Mouse (Mus musculus) thymus, postnatal 0 days (tissue): ENCODE measurements around the gene Kmt2a. TPM values are rescaled to one million over a fixed set of nuclear protein-coding genes. Genes with fewer than 3 reads are reported as not detected.

Experiments used
- DNase-seq: peaks from one replicate; pipeline ENCODE4 v3.0.0-alpha.2; 2015; ENCODE audit warnings: low spot score
- polyA plus RNA-seq: library from polyadenylated mRNA; unstranded; fragments of >200 nt; fragmentation: Nextera tagmentation; extraction: Ambion mirVana; gene quantifications from 2 replicates; pipeline ENCODE4 v1.2.1, GENCODE M21; 2015

Kmt2a gene
- 13.1 and 20.1 TPM in 2 replicates for polyA plus RNA-seq

GRCm38 (mm10) chr9:44881221-44881871 is at the start of gene Kmt2a:
Gene Kmt2a (minus strand): TSS chr9:44881296.
- peak; percentile 97 for DNase-seq

DNA sequence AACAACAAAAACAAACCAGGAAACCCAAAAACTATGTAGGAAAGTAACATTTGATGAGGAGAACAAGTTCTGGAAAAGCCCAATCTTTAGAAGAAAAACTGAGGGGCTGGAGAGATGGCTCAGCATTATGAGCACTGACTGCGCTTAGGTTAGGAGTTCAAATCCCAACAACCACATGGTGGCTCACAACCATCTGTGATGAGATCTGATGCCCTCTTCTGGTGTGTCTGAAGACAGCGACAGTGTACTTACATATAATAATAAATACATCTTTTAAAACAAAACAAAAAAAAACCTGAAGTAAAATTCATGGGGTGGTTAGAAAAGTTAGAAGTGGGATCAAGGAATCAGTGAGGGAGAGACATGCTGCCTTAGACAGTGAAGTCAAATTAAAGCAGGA is 40.4 kb upstream of the Kmt2a start:
- no peak for DNase-seq

DNA sequence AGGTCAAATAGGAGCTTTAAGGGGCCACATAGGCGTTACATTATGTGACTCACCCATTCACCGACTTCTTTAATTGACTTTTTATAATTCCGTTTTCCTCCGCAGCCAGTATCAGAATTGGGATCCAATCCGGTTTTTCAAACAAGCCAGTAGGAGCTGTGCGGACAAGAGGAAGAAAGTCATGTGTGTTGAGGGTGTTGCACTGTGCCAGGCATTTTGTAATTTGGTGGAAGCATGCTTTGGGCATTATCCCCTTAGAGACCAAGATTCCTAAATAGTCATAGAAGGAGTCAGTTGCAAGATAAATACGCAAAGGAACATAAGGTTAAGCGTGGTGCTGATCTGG is 40.0 kb upstream of the Kmt2a start:
- DNase-seq: no peak

- DNase-seq: peak; percentile 93
Measured at GRCm38 (mm10) chr9:44920374-44921122, 39.5 kb upstream of the Kmt2a start, which contains the start of gene Atp5l. Gene Atp5l (minus strand): TSS chr9:44920742.

- DNase-seq: no peak
Measured at GRCm38 (mm10) chr9:44919606-44920005, 38.5 kb upstream of the Kmt2a start.

GRCm38 (mm10) chr9:44916196-44916595 is 35.1 kb upstream of the Kmt2a start:
- peak; percentile 71 for DNase-seq

GRCm38 (mm10) chr9:44914706-44915105 is 33.6 kb upstream of the Kmt2a start:
- no peak for DNase-seq

- no peak for DNase-seq
Measured at GRCm38 (mm10) chr9:44911365-44911764, 30.3 kb upstream of the Kmt2a start.

GRCm38 (mm10) chr9:44905620-44906019 is 24.5 kb upstream of the Kmt2a start:
- no peak for DNase-seq

DNA sequence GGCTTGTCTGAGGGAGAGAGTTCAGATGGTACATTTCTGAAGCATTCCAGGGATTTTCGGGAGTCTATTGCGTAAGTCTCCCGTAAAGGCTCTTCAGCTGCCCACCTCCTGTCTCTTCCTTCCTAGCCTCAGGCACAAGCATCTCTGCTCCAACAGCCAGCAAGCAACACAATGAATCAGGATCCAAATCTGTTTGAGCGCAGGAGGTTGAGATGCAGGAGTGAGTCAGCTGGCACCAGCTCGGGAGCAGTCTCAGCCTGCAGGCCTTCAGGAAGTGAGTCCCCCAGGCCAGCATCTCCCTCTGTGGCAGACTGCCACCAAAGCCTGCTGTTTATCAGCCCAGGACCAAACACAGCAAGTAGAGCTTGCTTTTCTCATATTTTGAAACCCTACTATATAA is 23.9 kb upstream of the Kmt2a start:
- no peak for DNase-seq

DNA sequence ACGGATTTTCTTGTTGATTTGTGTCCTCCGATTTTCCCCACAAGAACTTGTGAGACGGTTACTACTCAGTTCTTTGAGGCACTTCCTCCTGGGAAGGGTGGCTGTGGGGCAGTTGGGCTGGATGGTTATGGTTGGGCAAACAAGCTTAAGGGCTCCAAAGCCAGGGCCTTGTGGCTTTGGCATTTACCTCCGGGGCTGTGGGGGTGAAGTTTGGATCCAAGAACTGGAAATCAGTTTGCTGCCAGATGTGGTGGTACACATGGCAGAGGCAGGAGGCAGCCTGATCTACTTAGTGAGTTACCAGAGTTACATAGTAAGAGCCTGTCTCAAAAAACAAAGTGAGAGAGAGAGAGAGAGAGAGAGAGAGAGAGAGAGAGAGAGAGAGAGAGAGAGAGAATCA is 22.8 kb upstream of the Kmt2a start:
- no peak for DNase-seq

GRCm38 (mm10) chr9:44900402-44900801 is 19.3 kb upstream of the Kmt2a start:
- DNase-seq: no peak

GRCm38 (mm10) chr9:44899716-44900115 is 18.6 kb upstream of the Kmt2a start:
- no peak for DNase-seq

GRCm38 (mm10) chr9:44897024-44897423 is 15.9 kb upstream of the Kmt2a start:
- DNase-seq: no peak

DNA sequence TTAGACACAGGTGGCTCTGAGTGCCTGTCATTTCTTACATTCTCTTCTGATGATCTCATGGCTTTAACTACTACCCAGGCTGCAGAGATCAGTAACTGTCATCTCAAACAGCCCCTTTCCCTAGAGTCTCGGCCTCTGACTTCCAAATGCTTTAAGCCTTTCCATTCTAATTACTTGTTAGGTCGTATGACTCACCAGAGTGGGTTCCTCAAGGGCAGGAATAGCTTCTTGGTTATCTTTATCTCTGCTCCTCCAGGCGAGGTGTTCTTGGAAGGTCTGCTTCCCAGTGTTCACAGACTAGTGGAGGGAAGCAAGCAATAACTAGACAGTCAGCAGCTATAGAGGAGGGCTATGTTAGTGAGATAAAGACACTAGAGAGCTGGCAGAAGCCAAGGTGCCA is 11.6 kb upstream of the Kmt2a start:
- DNase-seq: no peak

- DNase-seq: no peak
Measured at GRCm38 (mm10) chr9:44891210-44891609, 10.1 kb upstream of the Kmt2a start.

- DNase-seq: no peak
Measured at GRCm38 (mm10) chr9:44890122-44890521, 9.0 kb upstream of the Kmt2a start.

- DNase-seq: no peak
Measured at GRCm38 (mm10) chr9:44888114-44888624, 7.1 kb upstream of the Kmt2a start.

DNA sequence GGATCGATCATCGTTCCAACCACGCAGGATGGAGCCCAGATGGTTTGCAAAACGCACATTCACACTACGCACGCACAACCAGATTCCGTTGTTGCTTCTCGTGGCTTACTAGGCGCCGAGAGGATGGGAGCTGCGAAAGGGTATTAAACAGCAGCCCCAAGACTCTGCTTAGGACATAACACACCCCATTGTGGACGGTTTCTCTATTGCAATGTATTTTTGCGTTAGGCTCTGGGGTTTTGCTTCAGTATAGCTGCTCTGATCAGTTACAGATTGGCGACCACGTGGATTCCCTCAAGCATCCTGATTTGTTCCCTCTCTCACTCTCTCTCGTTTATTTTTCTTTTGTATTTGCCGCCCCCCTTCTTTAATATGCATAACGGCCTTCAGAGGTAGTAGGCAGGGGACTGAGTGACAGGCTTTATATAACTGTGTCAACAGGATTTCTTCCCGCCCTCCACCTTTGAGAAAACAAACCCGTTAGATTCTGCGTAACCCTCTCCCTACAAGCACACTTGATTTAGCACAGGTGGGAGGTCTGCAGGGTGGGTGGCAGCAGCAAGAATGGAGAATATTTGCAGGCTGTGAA is 2.0 kb upstream of the Kmt2a start:
- DNase-seq: peak; percentile 24

DNA sequence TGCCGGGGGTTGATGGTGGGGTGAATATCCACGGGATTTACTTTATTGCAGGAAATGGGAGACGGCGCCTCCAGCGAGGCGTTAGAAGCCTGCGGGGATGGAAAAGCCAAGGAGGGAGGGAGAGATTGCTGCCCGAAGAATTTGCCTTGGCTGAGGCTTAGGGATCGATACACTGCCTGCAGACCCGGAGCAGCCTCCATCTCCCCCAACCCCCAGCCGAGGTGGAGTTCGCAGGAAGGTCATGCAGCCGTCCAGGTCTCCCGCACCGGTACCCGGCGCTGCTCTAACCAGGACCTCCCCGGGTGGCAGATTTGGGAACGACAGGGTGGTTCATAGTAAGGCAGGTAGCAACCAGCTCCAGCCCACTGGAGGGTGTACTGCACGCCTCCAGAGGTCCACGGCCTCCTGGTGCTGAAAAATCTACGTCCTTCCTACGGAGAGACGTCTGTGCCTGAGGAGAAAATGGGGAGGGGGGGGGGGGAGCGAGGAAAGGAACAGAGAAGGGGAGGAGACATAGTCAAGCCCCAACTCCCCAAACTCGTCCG is 1.4 kb upstream of the Kmt2a start:
- DNase-seq: peak; percentile 74

GRCm38 (mm10) chr9:44881941-44882435 is 892 bp upstream of the Kmt2a start:
- DNase-seq: peak; percentile 73
